Mouse (Mus musculus) ES-Bruce4 (cell line): ENCODE data around the gene Fam192a. TPM values are rescaled to one million over a fixed set of nuclear protein-coding genes. Genes with fewer than 3 reads are reported as not detected.

Experiments used
- H3K27ac ChIP-seq: 2 replicates; pipeline ENCODE4 v1.5.1; 2012; ENCODE audit warnings: low read length, inconsistent platforms; ENCODE audit not compliant: insufficient read depth
- H3K27me3 ChIP-seq: 2 replicates; pipeline ENCODE4 v1.6.1; 2012; ENCODE audit warnings: mild to moderate bottlenecking, low read length, inconsistent platforms; ENCODE audit not compliant: control insufficient read depth, poor library complexity, insufficient read depth, severe bottlenecking
- H3K36me3 ChIP-seq: 2 replicates; pipeline ENCODE4 v1.6.1; 2012; ENCODE audit warnings: inconsistent platforms, mild to moderate bottlenecking, low read length, moderate library complexity; ENCODE audit not compliant: control insufficient read depth, poor library complexity, insufficient read depth, severe bottlenecking
- H3K4me1 ChIP-seq: one replicate; pipeline ENCODE4 v1.8.1; 2011; ENCODE audit warnings: low read length; ENCODE audit not compliant: control insufficient read depth, insufficient read depth
- H3K4me3 ChIP-seq: 2 replicates; pipeline ENCODE4 v1.5.1; 2011; ENCODE audit warnings: low read depth, mild to moderate bottlenecking, low read length
- H3K9ac ChIP-seq: 2 replicates; pipeline ENCODE4 v1.6.1; 2012; ENCODE audit warnings: low read depth, mild to moderate bottlenecking, inconsistent platforms; ENCODE audit not compliant: poor library complexity, severe bottlenecking
- H3K9me3 ChIP-seq: replicated peaks from 2 replicates; pipeline ENCODE4 v1.6.1; 2012; ENCODE audit warnings: mild to moderate bottlenecking, low read length, inconsistent platforms; ENCODE audit not compliant: control insufficient read depth, poor library complexity, insufficient read depth, severe bottlenecking
- CTCF ChIP-seq: IDR thresholded peaks from one replicate; pipeline ENCODE4 v1.8.1; 2011; ENCODE audit warnings: low read depth, low read length
- EP300 ChIP-seq: IDR thresholded peaks from 2 replicates; pipeline ENCODE4 v1.6.1; 2011; ENCODE audit warnings: low read depth, low read length; ENCODE audit not compliant: insufficient read depth
- POLR2A ChIP-seq: IDR thresholded peaks from one replicate; pipeline ENCODE4 v1.8.1; 2011; ENCODE audit warnings: low read length; ENCODE audit not compliant: insufficient read depth
- polyA plus RNA-seq: library from polyadenylated mRNA; stranded (reverse); fragments of >200 nt; gene quantifications from 2 replicates; pipeline ENCODE4 v1.2.4, GENCODE M21; 2011; ENCODE audit warnings: low read depth; ENCODE audit not compliant: missing spikeins, insufficient read depth, insufficient read length

The Fam192a gene
- polyA plus RNA-seq, 1 experiment, result 93.9 TPM

DNA sequence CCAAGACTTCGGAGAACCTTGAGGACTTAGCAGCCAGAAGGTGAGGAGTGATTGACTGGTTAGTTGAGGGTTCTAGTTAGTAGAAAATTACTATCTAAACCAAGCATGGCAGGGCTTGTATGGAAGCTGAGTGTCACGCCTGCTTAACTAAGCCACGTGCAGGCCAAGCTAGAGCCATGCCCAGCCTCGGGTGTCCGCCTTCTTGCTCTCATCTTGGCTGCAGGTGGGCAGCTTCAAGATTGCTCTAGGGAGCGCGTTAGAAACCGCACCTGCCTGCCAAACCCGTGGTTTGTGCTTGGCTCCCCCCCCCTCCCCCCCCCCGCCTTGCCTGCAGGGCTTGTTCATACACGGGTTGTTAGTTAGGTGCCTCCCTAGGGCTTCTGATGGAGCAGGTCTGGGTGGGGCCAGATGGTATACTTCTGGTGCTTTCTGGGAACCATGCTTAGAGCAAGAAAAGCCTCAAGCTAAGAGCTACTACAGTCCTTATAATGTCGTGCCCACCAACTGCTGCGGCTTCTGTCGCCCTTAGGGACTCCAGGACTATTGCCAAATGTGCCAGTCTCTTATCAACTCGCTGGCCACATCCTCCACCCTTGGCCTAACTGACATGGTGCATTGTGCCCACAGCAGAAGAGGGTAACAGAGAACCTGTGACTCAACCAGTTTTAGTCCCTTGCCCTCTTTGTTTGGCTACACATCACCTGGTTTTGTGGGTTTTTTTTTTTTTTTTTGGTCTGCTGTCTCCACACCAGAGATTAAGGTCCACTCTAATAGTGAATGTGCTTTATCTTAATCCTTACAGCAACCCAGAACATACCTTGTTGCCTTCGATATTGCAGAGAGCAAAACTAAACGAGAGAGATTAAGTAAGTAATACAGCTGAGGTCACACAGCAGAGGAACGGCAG, 60.7 kb downstream of the Fam192a start:
- Histone ChIP-seq H3K27me3 (no peaks in the 10 kb centered on the region), H3K9ac (no peak overlapping the region), H3K4me1 (no peaks in the 10 kb centered on the region), H3K27ac (no peak overlapping the region), H3K9me3 (no peaks in the 10 kb centered on the region), H3K36me3 (no peaks in the 10 kb centered on the region), H3K4me3 (no peak overlapping the region)
- TF ChIP-seq EP300, result no peak
- no peak for TF ChIP-seq CTCF
- TF ChIP-seq POLR2A, result no peak

DNA sequence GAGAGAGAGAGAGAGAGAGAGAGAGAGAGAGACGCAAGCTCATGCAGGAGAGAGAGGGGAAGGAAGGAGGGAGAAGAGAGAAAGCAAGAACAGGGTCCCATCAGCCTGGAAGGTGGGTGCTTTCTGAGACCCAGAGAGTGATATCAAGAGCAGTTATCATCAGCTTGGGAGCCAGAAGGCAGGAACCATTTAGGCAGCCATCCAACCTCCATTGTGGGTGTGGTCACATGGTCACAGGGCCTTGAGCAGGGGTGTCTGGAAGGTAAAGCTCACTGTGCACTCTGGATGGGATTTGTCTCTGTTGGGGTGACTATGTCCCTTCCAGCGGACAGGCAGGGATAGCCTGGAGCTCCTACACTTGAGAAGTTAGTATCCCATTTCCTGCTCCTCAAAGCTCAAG, 61.8 kb downstream of the Fam192a start:
- Histone ChIP-seq H3K4me3 (no peak overlapping the region), H3K27me3 (no peaks in the 10 kb centered on the region), H3K36me3 (no peaks in the 10 kb centered on the region), H3K9ac (no peak overlapping the region), H3K4me1 (no peaks in the 10 kb centered on the region), H3K27ac (no peak overlapping the region), H3K9me3 (no peaks in the 10 kb centered on the region)
- no peak for TF ChIP-seq POLR2A
- TF ChIP-seq EP300, result no peak
- no peak for TF ChIP-seq CTCF

DNA sequence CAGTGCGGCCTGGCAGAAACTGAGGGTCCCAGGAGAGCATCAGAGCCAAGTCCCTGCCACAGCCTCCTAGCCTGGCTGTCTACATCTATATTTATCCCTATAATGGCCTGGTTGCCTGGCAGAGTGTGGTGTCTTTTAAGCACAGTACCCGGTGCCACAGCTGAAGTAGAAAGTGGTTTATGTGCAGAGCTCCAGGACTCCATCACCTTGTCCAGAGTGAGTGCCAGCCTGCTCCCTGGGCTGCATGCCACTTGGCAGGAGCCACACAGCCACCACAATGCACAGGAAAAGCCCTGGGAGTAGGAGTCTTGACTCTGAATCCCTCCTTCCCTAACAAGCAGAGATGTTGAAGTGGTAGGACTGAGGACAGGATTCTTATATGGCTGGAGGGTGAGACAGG, 64.3 kb downstream of the Fam192a start:
- no peak overlapping the region for H3K9ac ChIP-seq
- no peaks in the 10 kb centered on the region for H3K4me1 ChIP-seq
- H3K36me3 ChIP-seq, result no peaks in the 10 kb centered on the region
- peaks cover 14% of the 10 kb centered on the region for H3K27me3 ChIP-seq
- no peaks in the 10 kb centered on the region for H3K9me3 ChIP-seq
- H3K27ac ChIP-seq, result no peak overlapping the region
- TF ChIP-seq CTCF, result no peak
- TF ChIP-seq POLR2A, result no peak
- no peak for TF ChIP-seq EP300
- no peak overlapping the region for H3K4me3 ChIP-seq

DNA sequence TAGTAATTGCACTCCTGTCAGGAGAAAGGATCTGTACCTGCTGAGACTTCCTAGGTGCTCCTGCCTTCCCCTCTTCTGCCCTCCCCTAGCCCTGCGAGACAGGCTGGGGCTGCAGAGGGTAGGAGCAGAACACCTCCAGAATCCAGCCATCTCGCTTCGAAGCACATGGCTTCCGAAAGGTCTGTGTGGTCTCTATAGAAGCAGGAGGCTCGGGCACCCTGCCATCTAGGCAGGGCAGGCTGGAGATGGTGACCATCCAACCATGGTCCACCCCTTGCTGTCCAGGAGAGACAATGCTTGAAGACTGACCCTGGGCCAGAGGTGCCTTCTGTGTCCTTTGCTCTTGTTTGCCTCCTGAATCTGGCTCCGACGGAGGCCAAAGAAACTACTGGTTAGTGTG, 66.2 kb downstream of the Fam192a start:
- peaks cover 19% of the 10 kb centered on the region for H3K27me3 ChIP-seq
- no peak for TF ChIP-seq POLR2A
- TF ChIP-seq EP300, result no peak
- no peak for TF ChIP-seq CTCF
- H3K9ac ChIP-seq, result no peak overlapping the region

DNA sequence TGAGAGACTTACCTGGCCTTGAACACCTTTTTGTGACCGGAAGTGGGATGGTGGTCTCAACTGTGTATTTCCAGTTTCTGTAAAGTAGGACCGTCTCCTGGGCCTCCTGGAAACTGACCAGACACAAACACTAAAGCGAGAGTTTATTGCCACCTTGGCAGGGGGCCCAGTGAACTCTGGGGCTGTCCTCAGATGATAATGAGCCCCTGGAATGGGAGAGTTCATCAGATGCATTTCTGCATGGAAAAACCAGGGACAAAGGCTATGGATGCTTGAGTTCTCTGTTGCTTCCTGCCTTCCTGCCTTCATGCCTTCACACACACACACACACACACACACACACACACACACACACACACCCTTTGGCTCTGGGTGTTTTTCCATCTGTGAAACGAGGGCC, 67.2 kb downstream of the Fam192a start:
- Histone ChIP-seq H3K4me1 (no peaks in the 10 kb centered on the region), H3K27me3 (peaks cover 19% of the 10 kb centered on the region), H3K9me3 (no peaks in the 10 kb centered on the region), H3K36me3 (no peaks in the 10 kb centered on the region), H3K4me3 (no peak overlapping the region), H3K27ac (no peak overlapping the region), H3K9ac (no peak overlapping the region)
- TF ChIP-seq CTCF (no peak), POLR2A (no peak), EP300 (no peak)

More for the DNA sequence above, 66.2 kb downstream of the Fam192a start:
- no peak overlapping the region for H3K4me3 ChIP-seq
- H3K4me1 ChIP-seq, result no peaks in the 10 kb centered on the region
- no peak overlapping the region for H3K27ac ChIP-seq
- no peaks in the 10 kb centered on the region for H3K36me3 ChIP-seq
- no peaks in the 10 kb centered on the region for H3K9me3 ChIP-seq

DNA sequence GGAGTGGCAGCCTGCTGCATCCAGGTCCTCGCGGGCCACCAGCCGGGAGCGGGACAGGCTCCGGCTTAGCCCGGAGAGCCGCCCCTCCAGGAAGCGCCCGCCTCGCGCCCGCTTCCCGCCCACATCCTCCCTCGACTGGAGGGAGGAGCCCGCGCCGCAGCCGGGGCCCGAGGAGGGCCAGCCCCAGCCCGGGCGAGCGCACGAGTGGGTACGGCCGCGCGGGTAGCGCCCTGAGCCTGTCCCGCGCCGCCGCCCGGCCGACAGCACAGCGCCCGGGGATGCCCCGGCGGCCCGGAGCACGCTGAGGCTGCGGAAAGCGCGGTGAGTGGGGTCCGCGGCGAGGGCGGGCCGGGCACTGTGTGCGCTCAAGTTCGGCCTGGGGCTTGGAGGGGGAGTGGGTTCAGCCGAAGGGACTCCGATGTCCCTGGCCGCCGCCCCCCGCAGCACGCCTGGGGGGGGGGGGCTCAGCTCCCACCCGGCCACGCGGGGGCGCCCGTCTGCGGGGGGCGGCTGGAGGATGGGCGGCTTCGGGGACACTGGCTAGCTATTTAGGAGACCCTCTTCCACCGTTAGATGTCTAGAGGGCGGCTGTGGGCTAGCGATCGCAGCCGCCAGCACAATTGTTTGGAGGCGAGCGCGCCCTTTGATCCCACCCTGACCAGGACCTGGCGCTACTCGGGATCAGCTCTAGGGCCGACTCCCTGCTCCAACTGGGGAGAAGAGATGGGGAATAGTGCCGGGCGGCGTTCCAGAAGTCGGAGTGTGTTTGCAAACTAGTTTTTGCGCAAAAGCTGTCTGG, 68.7 kb downstream of the Fam192a start, which contains the start of gene Cpne2:
Cpne2 (plus strand) TSS at position 118 of the 799 bp plus-strand sequence.
- Histone ChIP-seq H3K27me3 (peaks cover 19% of the 10 kb centered on the region), H3K9me3 (no peaks in the 10 kb centered on the region), H3K9ac (peak within 1 kb of the TSS; percentile 85), H3K4me1 (no peaks in the 10 kb centered on the region), H3K27ac (no peak within 1 kb of the TSS), H3K36me3 (no peaks in the 10 kb centered on the region), H3K4me3 (peak within 1 kb of the TSS; percentile 56)
- no peak for TF ChIP-seq POLR2A
- no peak for TF ChIP-seq CTCF
- TF ChIP-seq EP300, result no peak
